ENCODE assay signal across 8 mouse cellular contexts in genomic region chr6:97396351-97396956, GRCm38 (mm10).
DNase-seq lines count a peak whose midpoint lies in the region; ATAC-seq lines count a peak whose summit lies in the region.

No protein-coding gene starts in this region.

- peak overlapping the region; percentile 10; the same call in 1 of the 2 replicates for H3K9ac ChIP-seq in neural tube, embryonic 11.5 days (ENCODE audit: low read length)
- no peak overlapping the region for H3K9ac ChIP-seq in limb, embryonic 12.5 days (replicated peaks)
- no peak overlapping the region for H3K9ac ChIP-seq in stomach, embryonic 14.5 days (replicated peaks; ENCODE audit: low read depth, low read length)

- no peaks in the 10 kb centered on the region for H3K27me3 ChIP-seq in neural tube, embryonic 11.5 days (ENCODE audit: control insufficient read depth, insufficient read depth, low read length)
- no peaks in the 10 kb centered on the region for H3K27me3 ChIP-seq in limb, embryonic 12.5 days
- no peaks in the 10 kb centered on the region for H3K27me3 ChIP-seq in stomach, embryonic 14.5 days (ENCODE audit: control insufficient read depth, insufficient read depth, low read length)

- ATAC-seq in neural tube, embryonic 11.5 days (ENCODE audit: insufficient read depth, low FRiP score, low TSS enrichment): peak; percentile 82
- ATAC-seq in limb, embryonic 12.5 days (ENCODE audit: insufficient number of reproducible peaks, insufficient read depth, low FRiP score, low TSS enrichment, low read depth): no peak; the same call in 1 of the 2 replicates
- peak; percentile 47; the same call in 1 of the 2 replicates for ATAC-seq in stomach, embryonic 14.5 days (ENCODE audit: insufficient number of reproducible peaks, insufficient read depth, low FRiP score, low read depth)

- H3K36me3 ChIP-seq in neural tube, embryonic 11.5 days (ENCODE audit: control insufficient read depth, insufficient read depth, low read length): no peaks in the 10 kb centered on the region
- no peaks in the 10 kb centered on the region for H3K36me3 ChIP-seq in limb, embryonic 12.5 days
- no peaks in the 10 kb centered on the region for H3K36me3 ChIP-seq in stomach, embryonic 14.5 days (ENCODE audit: control insufficient read depth, insufficient read depth, low read length)

- H3K27ac ChIP-seq in neural tube, embryonic 11.5 days (ENCODE audit: low read depth, low read length): peak overlapping the region; percentile 66
- peak overlapping the region; percentile 18; the same call in 1 of the 2 replicates for H3K27ac ChIP-seq in limb, embryonic 12.5 days
- no peak overlapping the region for H3K27ac ChIP-seq in stomach, embryonic 14.5 days (ENCODE audit: low read length)

- H3K4me1 ChIP-seq in neural tube, embryonic 11.5 days (ENCODE audit: control insufficient read depth, insufficient read depth, low read length): peaks cover 35% of the 10 kb centered on the region
- peaks cover 29% of the 10 kb centered on the region for H3K4me1 ChIP-seq in limb, embryonic 12.5 days (replicated peaks)
- H3K4me1 ChIP-seq in stomach, embryonic 14.5 days (ENCODE audit: control insufficient read depth, insufficient read depth, low read length): peaks cover 9% of the 10 kb centered on the region

- no peaks in the 10 kb centered on the region for H3K9me3 ChIP-seq in neural tube, embryonic 11.5 days (ENCODE audit: control insufficient read depth, low read length)
- H3K9me3 ChIP-seq in limb, embryonic 12.5 days: no peaks in the 10 kb centered on the region
- no peaks in the 10 kb centered on the region for H3K9me3 ChIP-seq in stomach, embryonic 14.5 days (ENCODE audit: control insufficient read depth, low read depth, low read length)

- H3K4me2 ChIP-seq in neural tube, embryonic 11.5 days (ENCODE audit: low read depth): no peak overlapping the region
- H3K4me2 ChIP-seq in limb, embryonic 12.5 days: no peak overlapping the region
- H3K4me2 ChIP-seq in stomach, embryonic 14.5 days (replicated peaks; ENCODE audit: low read depth, low read length): no peak overlapping the region

- WGBS in neural tube, embryonic 11.5 days: 17% methylated on average over 9 of the region's 9 CpGs
- 29% methylated on average over 9 of the region's 9 CpGs for WGBS in limb, embryonic 12.5 days
- 39% methylated on average over 9 of the region's 9 CpGs for WGBS in stomach, embryonic 14.5 days

- DNase-seq in frontal cortex, postnatal 10 days (ENCODE audit: low spot score in 2 of 2): peak; percentile 37 to 38
- no peak for DNase-seq in frontal cortex, postnatal 14 days (ENCODE audit: low spot score in 2 of 2)
- peak; percentile 71 for DNase-seq in neural tube, embryonic 11.5 days (ENCODE audit: low spot score)
- no peak for DNase-seq in neural tube, embryonic 10.5 days (ENCODE audit: extremely low spot score, low spot score)
- DNase-seq in urinary bladder, postnatal 4 days (ENCODE audit: low spot score in 2 of 2): no peak
- DNase-seq in gastrocnemius, postnatal 4 days (ENCODE audit: low spot score in 2 of 2): no peak

- no peak overlapping the region for H3K4me3 ChIP-seq in neural tube, embryonic 11.5 days (ENCODE audit: low read depth, low read length)
- H3K4me3 ChIP-seq in limb, embryonic 12.5 days (replicated peaks): no peak overlapping the region
- no peak overlapping the region for H3K4me3 ChIP-seq in stomach, embryonic 14.5 days (ENCODE audit: low read depth, low read length)

Comparison
In these comparisons a context has a peak if more than half of its experiments do, and no peak if none do; other contexts are left out.
1. DNase-seq: peak in frontal cortex, postnatal 10 days (2 of 2) and neural tube, embryonic 11.5 days (single experiment); none in frontal cortex, postnatal 14 days (0 of 2), neural tube, embryonic 10.5 days (single experiment), urinary bladder, postnatal 4 days (0 of 2) and gastrocnemius, postnatal 4 days (0 of 2).